Mouse (Mus musculus) forebrain, embryonic 15.5 days (tissue): ENCODE measurements at regions not wholly inside any gene's neighbourhood (a gene's known extent, or its start where the extent isn't known, plus 50 kb on each side); places are given as distances from the start of the nearest gene placed in this dataset. TPM values are rescaled to one million over a fixed set of nuclear protein-coding genes. Genes with fewer than 3 reads are reported as not detected.

ENCODE experiments used
- ATAC-seq: fragments of 200-750 bp; cut with Nextera tagmentation; replicated peaks from 2 replicates; pipeline ENCODE4 v1.8.0; 2017; ENCODE audit warnings: mild to moderate bottlenecking, moderate TSS enrichment, moderate library complexity
- H3K27ac ChIP-seq: fragments of 300-500 bp; sonication (generic); replicated peaks from 2 replicates; pipeline ENCODE4 v1.5.1; 2015; ENCODE audit warnings: mild to moderate bottlenecking, inconsistent platforms
- H3K27me3 ChIP-seq: fragments of 300-500 bp; sonication (generic); 2 replicates; pipeline ENCODE4 v1.6.1; 2015; ENCODE audit warnings: inconsistent platforms
- H3K36me3 ChIP-seq: fragments of 300-500 bp; sonication (generic); 2 replicates; pipeline ENCODE4 v1.6.1; 2015; ENCODE audit warnings: mild to moderate bottlenecking, inconsistent platforms
- H3K4me1 ChIP-seq: fragments of 300-500 bp; sonication (generic); 2 replicates; pipeline ENCODE4 v1.6.1; 2015; ENCODE audit warnings: inconsistent platforms
- H3K4me2 ChIP-seq: fragments of 300-500 bp; sonication (generic); replicated peaks from 2 replicates; pipeline ENCODE4 v1.6.1; 2015; ENCODE audit warnings: mild to moderate bottlenecking, inconsistent platforms
- H3K4me3 ChIP-seq: fragments of 300-500 bp; sonication (generic); 2 replicates; pipeline ENCODE4 v1.5.1; 2015; ENCODE audit warnings: mild to moderate bottlenecking, inconsistent platforms
- H3K9ac ChIP-seq: fragments of 300-500 bp; sonication (generic); replicated peaks from 2 replicates; pipeline ENCODE4 v1.6.1; 2015; ENCODE audit warnings: mild to moderate bottlenecking, inconsistent platforms
- H3K9me3 ChIP-seq: fragments of 300-500 bp; sonication (generic); 2 replicates; pipeline ENCODE4 v1.6.1; 2016; ENCODE audit warnings: inconsistent platforms
- WGBS: fragments of 180-500 bp; shearing (Covaris S2); methylation state at CpG from one replicate; pipeline ENCODE4 v1.1.7; 2015; ENCODE audit warnings: mixed read lengths; 5-methylcytosine and 5-hydroxymethylcytosine counted together
- microRNA-seq: library from miRNA; unstranded; fragments of <30 nt; microRNA quantifications from one replicate; pipeline ENCODE4, GENCODE M21; 2016

DNA sequence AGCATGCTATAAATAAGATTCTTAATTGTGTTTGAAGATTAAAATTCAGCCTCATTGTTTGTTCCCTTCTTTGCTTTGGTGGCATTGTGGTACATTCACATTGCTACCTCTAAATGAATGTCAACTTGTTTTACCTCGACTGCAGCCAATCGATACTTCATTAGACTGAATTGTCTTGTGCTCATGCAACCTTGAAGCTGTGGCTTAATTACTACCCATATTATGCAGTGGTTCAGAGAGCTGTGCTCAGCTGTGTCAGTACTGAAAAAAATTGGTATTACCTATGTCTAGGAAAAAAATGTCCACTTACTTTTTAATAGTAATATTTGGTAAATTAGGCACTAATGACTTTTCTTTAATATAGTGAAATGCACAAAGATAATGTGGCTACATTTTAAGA, 1523.6 kb upstream of the Gm8797 start:
- no peak for ATAC-seq
- 32% methylated on average over 2 of the region's 2 CpGs for WGBS
- H3K36me3 ChIP-seq, result no peaks in the 10 kb centered on the region
- no peak overlapping the region for H3K27ac ChIP-seq
- H3K27me3 ChIP-seq, result no peaks in the 10 kb centered on the region
- H3K4me3 ChIP-seq, result no peak overlapping the region
- no peak overlapping the region for H3K4me2 ChIP-seq
- no peaks in the 10 kb centered on the region for H3K9me3 ChIP-seq
- no peaks in the 10 kb centered on the region for H3K4me1 ChIP-seq
- H3K9ac ChIP-seq, result no peak overlapping the region

DNA sequence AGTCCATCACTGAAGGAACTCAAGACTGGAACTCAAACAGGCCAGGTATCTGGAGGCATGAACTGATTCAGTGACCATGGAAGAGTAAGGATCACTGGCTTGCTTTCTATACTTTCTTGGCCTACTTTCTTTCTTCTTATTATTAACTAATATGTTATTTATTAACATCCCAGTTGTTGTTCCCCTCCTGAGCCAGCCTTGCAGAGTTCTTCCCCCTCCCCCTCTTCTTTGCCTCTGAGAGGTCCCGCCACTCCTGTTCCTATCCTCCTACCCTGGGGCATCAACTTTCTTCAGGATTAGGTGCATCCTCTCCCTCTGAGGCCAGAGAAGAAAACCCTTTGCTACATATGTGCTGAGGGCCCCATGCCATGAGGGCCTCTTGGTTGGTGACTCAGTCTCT, 1479.2 kb upstream of the Gm8797 start:
- no peak overlapping the region for H3K27ac ChIP-seq
- H3K36me3 ChIP-seq, result no peaks in the 10 kb centered on the region
- no peak for ATAC-seq
- no peak overlapping the region for H3K9ac ChIP-seq
- H3K27me3 ChIP-seq, result no peaks in the 10 kb centered on the region
- WGBS, result 90% methylated on average over 1 of the region's 1 CpGs
- H3K4me2 ChIP-seq, result no peak overlapping the region
- H3K4me3 ChIP-seq, result no peak overlapping the region
- H3K4me1 ChIP-seq, result no peaks in the 10 kb centered on the region
- no peaks in the 10 kb centered on the region for H3K9me3 ChIP-seq

DNA sequence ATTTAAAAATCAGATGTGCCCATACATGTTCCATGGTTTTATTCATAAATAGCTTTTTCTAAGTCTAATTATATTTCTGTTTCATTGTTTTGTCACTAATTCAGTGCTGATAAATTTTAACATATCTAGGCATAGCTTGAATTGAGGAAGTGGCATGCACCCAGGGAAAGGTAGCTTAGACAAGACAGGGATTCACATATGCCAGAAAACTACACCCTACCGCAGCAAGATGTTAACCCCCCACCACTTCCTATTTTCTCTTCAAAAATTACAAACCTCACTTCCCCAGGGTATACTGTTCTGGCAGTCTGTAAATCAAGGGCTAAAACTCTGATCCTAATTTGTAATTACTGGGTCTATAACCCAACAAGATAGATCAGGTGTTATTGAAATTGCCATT, 1476.0 kb upstream of the Gm8797 start:
- H3K4me3 ChIP-seq, result no peak overlapping the region
- H3K36me3 ChIP-seq, result no peaks in the 10 kb centered on the region
- no peaks in the 10 kb centered on the region for H3K9me3 ChIP-seq
- WGBS, result 72% methylated on average over 1 of the region's 1 CpGs
- H3K27me3 ChIP-seq, result no peaks in the 10 kb centered on the region
- H3K4me1 ChIP-seq, result no peaks in the 10 kb centered on the region
- H3K4me2 ChIP-seq, result no peak overlapping the region
- H3K27ac ChIP-seq, result no peak overlapping the region
- ATAC-seq, result no peak
- H3K9ac ChIP-seq, result no peak overlapping the region

DNA sequence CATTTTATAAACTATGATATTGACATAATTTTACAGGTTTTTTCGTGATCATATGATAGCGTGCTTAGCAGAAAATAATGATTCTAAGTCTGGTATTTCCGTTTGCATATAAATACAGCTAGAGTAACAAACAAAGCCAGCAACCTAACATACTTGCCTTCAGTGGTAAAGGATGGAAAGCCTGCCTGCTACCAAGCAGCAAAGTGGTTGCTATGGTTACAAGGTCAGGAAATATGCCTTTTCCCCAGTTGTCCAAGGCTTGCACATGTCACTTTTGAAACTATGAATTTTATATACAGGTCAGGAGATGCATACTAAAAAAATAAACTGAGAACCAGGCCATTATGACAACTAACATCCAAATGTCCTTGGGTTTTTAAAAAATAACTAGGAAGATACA, 1472.6 kb upstream of the Gm8797 start:
- H3K4me3 ChIP-seq, result no peak overlapping the region
- no peak overlapping the region for H3K27ac ChIP-seq
- H3K4me1 ChIP-seq, result no peaks in the 10 kb centered on the region
- H3K9ac ChIP-seq, result no peak overlapping the region
- no peaks in the 10 kb centered on the region for H3K27me3 ChIP-seq
- no peaks in the 10 kb centered on the region for H3K9me3 ChIP-seq
- H3K36me3 ChIP-seq, result no peaks in the 10 kb centered on the region
- peak; percentile 85 for ATAC-seq
- H3K4me2 ChIP-seq, result no peak overlapping the region
- 18% methylated on average over 3 of the region's 3 CpGs for WGBS

DNA sequence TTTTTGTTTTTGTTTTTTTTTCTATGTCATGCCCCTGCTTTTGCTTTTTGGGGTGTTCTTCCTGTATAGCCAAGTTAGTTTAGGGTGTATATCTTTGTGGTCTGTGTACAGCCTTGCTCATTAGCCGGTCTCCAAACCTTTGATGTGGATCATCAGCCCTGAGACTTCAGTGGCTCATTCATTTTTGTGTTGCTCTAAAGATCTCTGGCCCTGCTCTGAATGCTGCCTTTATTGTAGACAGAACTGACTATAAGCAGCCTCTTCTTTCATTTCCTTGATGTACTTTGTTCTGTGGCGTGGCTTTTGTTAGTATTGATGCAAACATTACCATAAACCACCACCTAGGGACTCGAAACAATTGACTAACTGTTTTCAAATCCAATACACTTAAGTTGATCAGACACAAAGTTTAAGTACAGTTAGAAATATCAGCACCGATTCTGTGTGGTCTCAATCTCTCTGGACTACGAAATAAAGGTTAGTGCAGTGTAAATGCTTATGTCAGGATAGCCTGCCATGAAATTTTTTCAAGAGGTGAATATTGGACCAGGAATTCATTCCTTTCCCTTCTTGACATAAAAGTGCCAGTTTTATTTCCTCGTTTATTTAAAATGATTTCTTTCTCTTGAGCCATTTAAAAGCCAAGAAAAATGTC, 1470.1 kb upstream of the Gm8797 start:
- Histone ChIP-seq H3K4me3 (no peak overlapping the region), H3K9me3 (no peaks in the 10 kb centered on the region), H3K4me1 (no peaks in the 10 kb centered on the region), H3K9ac (no peak overlapping the region), H3K27me3 (no peaks in the 10 kb centered on the region), H3K4me2 (no peak overlapping the region), H3K27ac (no peak overlapping the region), H3K36me3 (no peaks in the 10 kb centered on the region)
- 7% methylated on average over 6 of the region's 6 CpGs for WGBS
- no peak for ATAC-seq

DNA sequence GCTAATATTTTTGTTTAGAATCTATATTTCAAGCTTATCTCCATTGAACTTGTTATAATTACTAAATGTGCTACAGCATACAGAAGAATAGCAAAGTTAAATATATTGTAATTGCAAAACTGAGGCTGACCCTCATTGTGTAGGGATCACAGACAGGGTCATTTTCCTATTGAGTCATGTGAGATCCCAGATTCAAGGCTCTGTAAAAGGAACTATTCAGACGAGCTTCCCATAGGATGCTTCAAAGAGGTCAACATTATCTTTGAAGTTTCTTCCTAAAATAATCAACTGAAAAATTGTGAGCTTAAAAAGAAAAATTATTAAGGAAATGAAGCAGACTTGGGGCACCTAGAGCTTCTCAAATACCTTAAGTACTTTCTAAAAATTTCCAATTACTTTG, 1469.5 kb upstream of the Gm8797 start:
- H3K4me3 ChIP-seq, result no peak overlapping the region
- no peak for ATAC-seq
- no peaks in the 10 kb centered on the region for H3K4me1 ChIP-seq
- no peak overlapping the region for H3K27ac ChIP-seq
- no peaks in the 10 kb centered on the region for H3K9me3 ChIP-seq
- H3K27me3 ChIP-seq, result no peaks in the 10 kb centered on the region
- no peaks in the 10 kb centered on the region for H3K36me3 ChIP-seq
- no peak overlapping the region for H3K4me2 ChIP-seq
- WGBS, result 4% methylated on average over 1 of the region's 1 CpGs
- H3K9ac ChIP-seq, result no peak overlapping the region

DNA sequence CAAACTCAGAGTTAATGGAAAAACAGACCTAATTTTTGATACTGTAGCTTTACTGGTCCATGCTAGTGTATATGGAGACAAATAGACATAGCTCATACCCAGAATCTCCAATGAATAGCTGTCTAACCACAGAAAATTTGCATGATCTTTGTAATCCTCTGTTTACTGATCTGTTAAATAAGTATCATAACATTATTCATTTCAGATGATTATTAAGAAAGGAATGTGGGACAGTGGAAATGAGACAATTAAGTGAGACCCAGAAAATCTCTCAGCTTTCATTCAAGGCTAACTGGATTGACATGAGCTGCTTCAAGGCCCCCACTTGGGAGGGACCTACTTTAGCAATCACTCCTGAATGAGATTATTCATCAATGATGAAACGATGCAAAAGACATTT, 1463.5 kb upstream of the Gm8797 start:
- no peak overlapping the region for H3K27ac ChIP-seq
- H3K4me2 ChIP-seq, result no peak overlapping the region
- H3K9ac ChIP-seq, result no peak overlapping the region
- no peak for ATAC-seq
- H3K36me3 ChIP-seq, result no peaks in the 10 kb centered on the region
- WGBS, result 92% methylated on average over 1 of the region's 1 CpGs
- H3K4me3 ChIP-seq, result no peak overlapping the region
- no peaks in the 10 kb centered on the region for H3K9me3 ChIP-seq
- no peaks in the 10 kb centered on the region for H3K4me1 ChIP-seq
- no peaks in the 10 kb centered on the region for H3K27me3 ChIP-seq

DNA sequence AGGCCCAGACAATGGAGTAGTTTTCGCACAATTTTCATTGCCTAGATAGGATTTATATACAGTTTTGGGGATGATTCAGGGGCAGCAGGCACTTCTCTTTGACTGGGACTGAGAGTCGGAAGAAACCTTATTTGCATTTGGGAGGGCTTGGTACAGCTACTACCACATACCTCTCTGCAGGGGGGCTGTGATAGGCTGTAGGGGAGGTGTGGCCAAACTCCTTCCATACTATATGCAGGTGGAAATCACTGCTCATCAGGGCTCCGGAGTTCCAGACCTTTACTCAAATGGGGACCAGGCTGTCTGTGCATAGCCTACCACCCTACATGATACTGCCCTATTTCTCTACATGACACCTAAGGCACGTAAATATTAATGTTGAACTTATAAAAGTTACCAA, 1414.2 kb upstream of the Gm8797 start:
- Histone ChIP-seq H3K9ac (no peak overlapping the region), H3K9me3 (no peaks in the 10 kb centered on the region), H3K27ac (no peak overlapping the region), H3K4me1 (no peaks in the 10 kb centered on the region), H3K27me3 (no peaks in the 10 kb centered on the region), H3K4me3 (no peak overlapping the region), H3K4me2 (no peak overlapping the region), H3K36me3 (no peaks in the 10 kb centered on the region)
- no peak for ATAC-seq
- WGBS, result 91% methylated on average over 4 of the region's 4 CpGs

DNA sequence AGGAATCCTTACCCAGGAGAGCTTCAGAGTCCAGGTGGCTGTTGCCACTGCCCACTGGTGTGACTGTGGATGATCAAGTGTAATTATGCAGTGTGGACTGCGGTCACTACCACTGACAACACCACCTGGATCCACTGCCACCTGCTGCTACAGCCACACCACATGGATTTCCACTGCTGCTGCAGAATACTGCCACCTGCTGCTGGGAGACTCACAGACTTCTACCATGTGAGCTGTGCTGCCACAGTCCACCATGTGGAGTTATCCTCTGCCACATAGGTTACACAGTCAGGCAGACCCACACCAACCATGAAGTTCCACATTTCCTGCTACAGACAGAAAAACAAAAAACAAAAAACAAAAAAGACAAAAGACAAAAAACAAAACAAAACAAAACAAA, 1411.5 kb upstream of the Gm8797 start:
- 0 out of 2 replicates have a peak, but pooled peaks have one; percentile 46 for ATAC-seq
- WGBS, result 89% methylated on average over 1 of the region's 1 CpGs
- Histone ChIP-seq H3K4me1 (no peaks in the 10 kb centered on the region), H3K9ac (no peak overlapping the region), H3K27ac (no peak overlapping the region), H3K36me3 (no peaks in the 10 kb centered on the region), H3K9me3 (no peaks in the 10 kb centered on the region), H3K4me3 (no peak overlapping the region), H3K27me3 (no peaks in the 10 kb centered on the region), H3K4me2 (no peak overlapping the region)

Small RNA genes lying in the stretch of these regions (microRNA-seq; reads per million reads assigned to microRNA genes)
- not detected for gene Gm23976
